ENCODE assay signal across 11 mouse cellular contexts in genomic region chr13:89146056-89146547, GRCm38 (mm10).
DNase-seq lines count a peak whose midpoint lies in the region; ATAC-seq and TF ChIP-seq lines count a peak whose summit lies in the region.
"Had no signal": no experiment of that assay in that cellular context is flagged by ENCODE, and none has a peak within 500 bp of the region (broad histone marks: within the 10 kb centered on the region; RNA-seq: fewer than 3 reads in every experiment).

No protein-coding gene starts in this region.

- H3K9me3 ChIP-seq in hindbrain, postnatal 0 days (ENCODE audit: low read length), result no peaks in the 10 kb centered on the region
- no peaks in the 10 kb centered on the region for H3K9me3 ChIP-seq in kidney, embryonic 14.5 days (ENCODE audit: control insufficient read depth, low read length)
- H3K9me3 ChIP-seq: liver, embryonic 15.5 days had no signal

- H3K4me2 ChIP-seq in hindbrain, postnatal 0 days (ENCODE audit: low read depth, low read length), result no peak overlapping the region
- H3K4me2 ChIP-seq in kidney, embryonic 14.5 days (replicated peaks; ENCODE audit: low read depth, low read length), result no peak overlapping the region
- H3K4me2 ChIP-seq: liver, embryonic 15.5 days had no signal

- H3K4me1 ChIP-seq in hindbrain, postnatal 0 days (ENCODE audit: insufficient read depth, low read length), result no peaks in the 10 kb centered on the region; the same call in 1 of the 2 replicates
- H3K4me1 ChIP-seq in kidney, embryonic 14.5 days (ENCODE audit: control insufficient read depth, insufficient read depth, low read length), result no peaks in the 10 kb centered on the region
- H3K4me1 ChIP-seq: liver, embryonic 15.5 days had no signal

- intact Hi-C loops in left cerebral cortex, postnatal 25 days (cut with DNase I), result no loop called here

- H3K36me3 ChIP-seq in hindbrain, postnatal 0 days (ENCODE audit: insufficient read depth, low read length), result no peaks in the 10 kb centered on the region
- H3K36me3 ChIP-seq in kidney, embryonic 14.5 days (ENCODE audit: control insufficient read depth, insufficient read depth, low read length), result no peaks in the 10 kb centered on the region
- H3K36me3 ChIP-seq: liver, embryonic 15.5 days had no signal

- 52% methylated on average over 4 of the region's 4 CpGs for WGBS in hindbrain, postnatal 0 days
- WGBS in kidney, embryonic 14.5 days, result 69% methylated on average over 4 of the region's 4 CpGs

- H3K27me3 ChIP-seq in hindbrain, postnatal 0 days (ENCODE audit: insufficient read depth, low read length), result no peaks in the 10 kb centered on the region
- H3K27me3 ChIP-seq in kidney, embryonic 14.5 days (ENCODE audit: control insufficient read depth, insufficient read depth, low read length), result no peaks in the 10 kb centered on the region
- H3K27me3 ChIP-seq: liver, embryonic 15.5 days had no signal

- H3K27ac ChIP-seq in hindbrain, postnatal 0 days, result no peak overlapping the region
- no peak overlapping the region for H3K27ac ChIP-seq in kidney, embryonic 14.5 days (ENCODE audit: low read depth, low read length)
- H3K27ac ChIP-seq: liver, embryonic 15.5 days had no signal

- no peak for TF ChIP-seq CTCF in hindbrain, postnatal 0 days (IDR thresholded peaks at IDR 0.05; ENCODE audit: low read depth)

- ATAC-seq in hindbrain, postnatal 0 days, result peak; percentile 32; the same call in 1 of the 2 replicates
- no peak for ATAC-seq in kidney, embryonic 14.5 days (ENCODE audit: low FRiP score, low TSS enrichment)

- H3K4me3 ChIP-seq in hindbrain, postnatal 0 days (ENCODE audit: low read length), result no peak overlapping the region
- H3K4me3 ChIP-seq in kidney, embryonic 14.5 days (ENCODE audit: low read length), result no peak overlapping the region
- H3K4me3 ChIP-seq: liver, embryonic 15.5 days had no signal

- peak; percentile 18 to 53 for DNase-seq in left cerebral cortex, postnatal 25 days (ENCODE audit: low spot score in 2 of 2)
- no peak for DNase-seq in left cerebral cortex, adult 11 months (ENCODE audit: low spot score)
- peak; percentile 22 for DNase-seq in embryo, embryonic 11 days
- peak; percentile 48 for DNase-seq in hindbrain, postnatal 0 days (ENCODE audit: low spot score)
- DNase-seq in retina, adult 2 months (ENCODE audit: low read depth, low spot score), result peak; percentile 37
- no peak for DNase-seq in spleen, adult 12 weeks (ENCODE audit: low spot score)
- no peak for DNase-seq in urinary bladder, postnatal 36 days (ENCODE audit: low spot score in 2 of 2)
- DNase-seq: heart, postnatal 14 days; kidney, postnatal 10 days had no signal

- H3K9ac ChIP-seq in hindbrain, postnatal 0 days (replicated peaks; ENCODE audit: low read length), result no peak overlapping the region
- H3K9ac ChIP-seq in kidney, embryonic 14.5 days (ENCODE audit: low read depth, low read length), result no peak overlapping the region
- H3K9ac ChIP-seq: liver, embryonic 15.5 days had no signal

Comparison
In these comparisons a context has a peak if more than half of its experiments do, and no peak if none do; other contexts are left out.
1. DNase-seq: peak in left cerebral cortex, postnatal 25 days (2 of 2), embryo, embryonic 11 days (single experiment), hindbrain, postnatal 0 days (single experiment) and retina, adult 2 months (single experiment); none in left cerebral cortex, adult 11 months (single experiment), spleen, adult 12 weeks (single experiment) and urinary bladder, postnatal 36 days (0 of 2).